14 mouse cellular contexts compared by ENCODE assay signal in the genomic region with DNA sequence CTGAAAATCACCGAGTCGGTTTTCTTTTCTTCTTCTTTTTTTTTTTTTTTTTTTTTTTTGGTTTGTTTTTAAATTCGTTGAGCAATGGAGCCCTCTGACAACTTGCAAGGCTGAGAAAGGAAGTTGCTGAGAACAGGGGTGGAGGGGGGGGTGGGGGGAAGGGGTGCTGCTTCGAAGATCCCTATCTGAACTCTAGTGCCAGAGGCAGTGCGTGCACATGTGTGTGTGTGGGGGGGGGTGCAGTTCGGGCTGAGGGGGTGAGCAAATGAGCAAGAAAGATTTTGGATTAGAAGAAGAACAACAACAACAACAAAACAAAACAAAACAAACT. TPM values are rescaled to one million over a fixed set of nuclear protein-coding genes. Genes with fewer than 3 reads are reported as not detected.
DNase-seq lines count a peak whose midpoint lies in the region; ATAC-seq lines count a peak whose summit lies in the region.
"Had no signal": no experiment of that assay in that cellular context is flagged by ENCODE, and none has a peak within 500 bp of the region (broad histone marks: within the 10 kb centered on the region; RNA-seq: fewer than 3 reads in every experiment).

No protein-coding gene starts in this region.

- H3K9me3 ChIP-seq in intestine, embryonic 15.5 days: no peaks in the 10 kb centered on the region
- H3K9me3 ChIP-seq in intestine, embryonic 16.5 days (ENCODE audit: control insufficient read depth, low read length): no peaks in the 10 kb centered on the region
- no peaks in the 10 kb centered on the region; the same call in 1 of the 2 replicates for H3K9me3 ChIP-seq in midbrain, embryonic 16.5 days (replicated peaks; ENCODE audit: control insufficient read depth, low read length, poor library complexity, severe bottlenecking)
- H3K9me3 ChIP-seq: midbrain, embryonic 15.5 days had no signal

- H3K27ac ChIP-seq in intestine, embryonic 15.5 days: 0 out of 2 replicates have a peak overlapping the region, but pooled peaks have one; percentile 44
- H3K27ac ChIP-seq in intestine, embryonic 16.5 days (ENCODE audit: low read length): no peak overlapping the region
- H3K27ac ChIP-seq in midbrain, embryonic 16.5 days (ENCODE audit: low read length): no peak overlapping the region
- H3K27ac ChIP-seq: macrophage; midbrain, embryonic 15.5 days; neural tube, embryonic 13.5 days had no signal

- peak; percentile 56 for DNase-seq in thymus, postnatal 25 days
- DNase-seq in frontal cortex, postnatal 14 days (ENCODE audit: low spot score in 2 of 2): no peak
- DNase-seq: adrenal gland, postnatal 10 days; cerebellum, postnatal 25 days; kidney, postnatal 14 days; retina, postnatal 1 day had no signal

- H3K4me3 ChIP-seq in intestine, embryonic 15.5 days (replicated peaks): no peak overlapping the region
- H3K4me3 ChIP-seq in intestine, embryonic 16.5 days (ENCODE audit: low read length): no peak overlapping the region
- no peak overlapping the region for H3K4me3 ChIP-seq in midbrain, embryonic 16.5 days (ENCODE audit: low read depth, low read length)
- H3K4me3 ChIP-seq: midbrain, embryonic 15.5 days; neural tube, embryonic 13.5 days had no signal

- H3K36me3 ChIP-seq in intestine, embryonic 15.5 days: peaks cover 25% of the 10 kb centered on the region
- H3K36me3 ChIP-seq in intestine, embryonic 16.5 days (ENCODE audit: control insufficient read depth, insufficient read depth, low read length): peaks cover 17% of the 10 kb centered on the region
- H3K36me3 ChIP-seq in midbrain, embryonic 16.5 days (ENCODE audit: control insufficient read depth, insufficient read depth, low read length): peaks cover 23% of the 10 kb centered on the region

- 74% methylated on average over 6 of the region's 6 CpGs for WGBS in intestine, embryonic 15.5 days
- 77% methylated on average over 6 of the region's 6 CpGs for WGBS in intestine, embryonic 16.5 days
- WGBS in midbrain, embryonic 16.5 days: 93% methylated on average over 5 of the region's 6 CpGs

- no peak overlapping the region for H3K9ac ChIP-seq in intestine, embryonic 15.5 days
- H3K9ac ChIP-seq in intestine, embryonic 16.5 days (ENCODE audit: low read depth, low read length): no peak overlapping the region
- no peak overlapping the region for H3K9ac ChIP-seq in midbrain, embryonic 16.5 days (ENCODE audit: low read depth, low read length)
- H3K9ac ChIP-seq: midbrain, embryonic 15.5 days; neural tube, embryonic 13.5 days had no signal

- peaks cover 31% of the 10 kb centered on the region for H3K4me1 ChIP-seq in intestine, embryonic 15.5 days (replicated peaks)
- H3K4me1 ChIP-seq in intestine, embryonic 16.5 days (ENCODE audit: control insufficient read depth, insufficient read depth, low read length): peaks cover 35% of the 10 kb centered on the region
- H3K4me1 ChIP-seq in midbrain, embryonic 16.5 days (ENCODE audit: control insufficient read depth, insufficient read depth, low read length): peaks cover 7% of the 10 kb centered on the region; the same call in 1 of the 2 replicates

- no peak overlapping the region for H3K4me2 ChIP-seq in intestine, embryonic 15.5 days (replicated peaks)
- no peak overlapping the region for H3K4me2 ChIP-seq in intestine, embryonic 16.5 days (ENCODE audit: low read depth, low read length)
- no peak overlapping the region for H3K4me2 ChIP-seq in midbrain, embryonic 16.5 days (ENCODE audit: low read length)
- H3K4me2 ChIP-seq: midbrain, embryonic 15.5 days; neural tube, embryonic 13.5 days had no signal

- no peak for ATAC-seq in intestine, embryonic 15.5 days
- ATAC-seq in intestine, embryonic 16.5 days: no peak
- ATAC-seq in activated CD4-positive, CD25-positive, alpha-beta regulatory T cell, adult 4 months: peak; percentile 57
- ATAC-seq in megakaryocyte, adult 5-6 weeks (ENCODE audit: poor library complexity, severe bottlenecking): peak; percentile 78
- no peak for ATAC-seq in midbrain, embryonic 16.5 days
- ATAC-seq: midbrain, embryonic 15.5 days had no signal

- no peaks in the 10 kb centered on the region for H3K27me3 ChIP-seq in intestine, embryonic 15.5 days (replicated peaks)
- no peaks in the 10 kb centered on the region for H3K27me3 ChIP-seq in intestine, embryonic 16.5 days (replicated peaks; ENCODE audit: control insufficient read depth, insufficient read depth, low read length)
- no peaks in the 10 kb centered on the region for H3K27me3 ChIP-seq in midbrain, embryonic 16.5 days (ENCODE audit: control insufficient read depth, insufficient read depth, low read depth, low read length)
- H3K27me3 ChIP-seq: midbrain, embryonic 15.5 days; neural tube, embryonic 13.5 days had no signal

RNA-seq across cellular contexts. Expression of gene Lbh, which starts 21.4 kb away (rescaled TPM):
- polyA plus RNA-seq in intestine, embryonic 15.5 days (2015; fragmentation: Nextera tagmentation; extraction: Ambion mirVana): 5.2 and 6.1 TPM in 2 replicates
- polyA plus RNA-seq in intestine, embryonic 16.5 days (2015; fragmentation: Nextera tagmentation; extraction: Ambion mirVana): 5.5 and 7.6 TPM in 2 replicates
- polyA plus RNA-seq in activated CD4-positive, CD25-positive, alpha-beta regulatory T cell, adult 4 months (2017; shearing (Covaris generic)): 10 to 100 TPM; 24.2 to 29.3 TPM
- 48.2 and 48.7 TPM in 2 replicates for total RNA-seq in megakaryocyte, adult 5-6 weeks (2015)
- total RNA-seq in megakaryocyte, adult 5-6 weeks (2017): 50.4 and 53.1 TPM in 2 replicates
- polyA plus RNA-seq in midbrain, embryonic 16.5 days (2015; fragmentation: Nextera tagmentation; extraction: Ambion mirVana): 4.0 and 5.5 TPM in 2 replicates

Comparison
In these comparisons a context has a peak if more than half of its experiments do, and no peak if none do; other contexts are left out.
1. ATAC-seq: peak in activated CD4-positive, CD25-positive, alpha-beta regulatory T cell, adult 4 months (single experiment) and megakaryocyte, adult 5-6 weeks (single experiment); none in intestine, embryonic 15.5 days (single experiment), intestine, embryonic 16.5 days (single experiment) and midbrain, embryonic 16.5 days (single experiment).